Mouse (Mus musculus) forelimb bud, embryonic 11.5 days (tissue): Measurements from ENCODE around the gene Tmem80.

Source experiments
- DNase-seq: peaks from one replicate; pipeline ENCODE4 v3.0.0-alpha.2; 2012; ENCODE audit warnings: low read depth, low spot score

The Tmem80 gene

DNA sequence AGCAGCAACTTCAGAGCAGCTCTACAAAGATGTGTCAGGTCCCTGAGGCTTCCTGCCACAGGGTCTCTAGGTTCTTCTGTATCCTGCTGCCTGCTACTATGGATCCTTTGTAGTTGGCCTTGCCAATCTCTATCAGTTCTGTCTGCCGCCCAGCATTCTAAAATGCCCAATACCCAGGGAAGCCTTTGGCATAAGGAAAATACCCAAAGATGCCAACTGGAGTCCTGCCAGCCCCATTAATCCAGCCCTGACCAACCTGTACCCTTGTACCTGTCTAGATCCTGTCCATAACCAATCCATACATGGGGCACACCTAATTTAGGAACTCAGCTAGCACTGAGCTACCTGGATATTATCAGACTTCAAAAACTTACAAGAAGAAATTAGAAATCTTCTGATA, 2.9 kb upstream of the Tmem80 start:
- DNase-seq: no peak

DNA sequence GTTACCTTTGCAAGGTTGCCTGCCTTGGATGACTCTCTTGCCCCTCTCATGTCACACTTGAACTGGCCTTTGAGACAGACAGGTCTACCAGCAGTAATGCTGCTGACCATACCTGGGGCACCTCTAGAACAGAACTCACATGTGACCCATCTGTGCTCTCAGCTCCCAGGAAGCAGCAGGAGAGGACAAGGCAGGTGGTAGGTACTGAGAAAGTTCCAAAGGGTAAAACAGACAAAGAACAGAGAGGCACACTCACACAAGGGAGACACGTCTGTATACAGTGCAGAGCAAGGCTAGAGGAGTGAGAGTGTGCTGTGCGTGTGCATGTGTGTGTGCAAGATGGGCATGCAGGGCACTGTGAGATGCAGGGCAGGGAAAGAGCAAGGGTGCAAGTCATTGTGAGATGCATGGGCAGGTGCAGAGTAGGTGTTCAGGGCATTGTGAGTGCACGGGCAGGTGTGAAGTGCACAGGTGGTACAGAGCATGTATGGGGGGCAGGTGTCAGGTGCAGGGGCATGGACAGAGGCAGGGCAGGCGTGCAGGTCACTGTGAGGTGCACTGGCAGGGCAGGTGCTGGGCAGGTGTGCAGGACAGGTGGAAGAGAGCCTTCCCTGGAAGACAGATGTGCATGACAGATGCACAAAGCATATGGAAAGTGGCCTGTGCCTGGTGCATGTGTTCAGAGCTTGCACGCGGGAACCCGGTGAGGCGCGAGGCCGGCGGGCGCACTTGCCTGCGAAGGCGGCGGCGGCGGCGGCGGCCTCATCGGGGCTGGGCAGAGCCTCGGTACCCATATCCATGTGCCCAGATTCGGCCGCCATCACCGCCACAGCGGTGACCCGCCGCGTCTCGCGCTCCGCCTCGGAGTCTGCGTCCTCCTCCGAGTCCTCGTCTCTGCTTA, 743 bp upstream of the Tmem80 start:
- DNase-seq: peak; percentile 31

DNA sequence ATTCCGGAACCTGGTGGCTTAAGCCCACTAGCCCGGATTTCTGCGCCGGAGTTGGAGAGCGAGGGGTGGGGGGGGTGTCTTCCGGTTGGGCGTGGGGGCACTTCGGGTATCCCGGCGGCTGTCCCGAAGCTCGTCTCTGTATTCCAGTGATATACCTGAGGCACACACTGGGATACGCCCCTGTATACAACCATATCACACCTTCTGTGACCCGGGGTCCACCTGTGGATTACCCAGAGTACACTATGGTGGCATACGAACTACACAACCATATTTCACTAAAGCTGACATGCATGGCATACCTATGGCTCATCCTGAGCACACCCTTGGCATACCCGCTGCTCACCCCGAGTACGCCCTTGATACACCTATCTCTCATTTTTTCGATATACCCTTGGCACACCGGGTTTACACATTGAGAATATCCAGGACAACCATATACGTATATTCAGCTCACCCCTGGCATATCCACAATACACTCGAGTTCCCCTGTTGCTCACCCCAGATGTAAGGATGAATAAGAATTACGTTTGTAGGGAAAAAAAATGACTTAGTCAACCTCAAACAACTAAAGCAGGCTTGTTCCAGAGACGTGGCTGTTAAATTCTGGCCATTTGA, 943 bp downstream of the Tmem80 start:
- DNase-seq: no peak

DNA sequence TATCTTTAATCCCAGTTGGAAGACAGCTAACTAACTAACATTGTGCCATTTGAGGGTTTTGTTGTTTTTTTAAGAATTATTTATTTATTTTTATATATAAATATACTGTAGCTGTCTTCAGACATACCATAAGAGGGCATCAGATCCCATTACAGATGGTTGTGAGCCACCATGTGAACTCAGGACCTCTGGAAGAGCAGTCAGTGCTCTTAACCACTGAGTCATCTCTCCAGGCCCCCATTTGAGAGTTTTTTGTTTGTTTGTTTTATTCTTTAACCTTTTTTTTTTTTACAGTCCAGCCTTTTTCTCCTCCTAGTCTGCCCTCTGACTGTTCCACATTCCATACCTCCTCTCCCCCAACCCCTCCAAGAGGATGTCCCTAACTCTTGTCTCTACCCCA, 3.2 kb downstream of the Tmem80 start:
- no peak for DNase-seq

DNA sequence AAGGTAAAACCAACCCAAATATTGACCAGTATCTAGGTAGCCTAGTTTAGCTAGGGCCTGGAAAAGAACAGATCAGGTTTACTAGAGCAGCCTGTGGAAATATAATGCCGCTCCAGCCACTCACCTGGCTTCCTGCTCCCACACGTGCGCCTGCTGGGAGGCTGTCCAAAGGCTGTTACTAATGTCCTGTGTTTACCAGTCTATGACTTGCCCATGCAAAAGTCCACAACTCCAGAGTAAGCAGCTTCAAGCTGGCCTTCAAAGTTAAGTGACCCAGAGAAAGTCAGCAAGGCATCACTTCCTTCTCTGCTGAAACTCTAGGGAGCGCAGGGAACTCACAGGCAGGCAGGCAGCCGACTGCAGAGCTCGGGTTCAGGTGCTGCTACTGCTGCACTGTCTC, 4.5 kb downstream of the Tmem80 start:
- DNase-seq: no peak

DNA sequence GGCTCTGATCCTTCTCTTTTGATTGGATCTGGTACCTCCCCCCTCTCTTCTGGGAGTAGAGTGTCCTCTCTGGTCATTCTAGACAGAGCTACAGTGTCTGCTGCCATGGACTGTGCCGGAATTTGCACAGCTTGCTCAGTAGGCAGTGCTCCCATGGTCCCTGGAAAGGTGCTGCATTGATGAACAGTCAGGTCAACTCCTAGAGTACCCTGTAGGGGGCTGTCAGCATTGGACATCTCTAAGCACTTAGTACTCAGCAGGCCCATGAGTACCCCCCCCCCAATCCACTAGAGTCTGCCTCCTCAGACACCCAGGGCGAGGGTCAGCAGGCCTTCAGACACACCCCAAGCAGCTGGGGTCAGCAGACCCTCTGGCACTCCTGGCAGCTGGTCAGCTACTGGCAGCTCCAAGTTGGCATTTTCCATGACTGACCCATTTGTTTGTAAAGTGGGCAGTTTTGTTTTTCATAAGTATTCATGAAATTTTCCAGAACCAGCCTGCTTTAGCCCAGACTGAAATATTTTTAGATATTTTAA, 7.6 kb downstream of the Tmem80 start:
- DNase-seq: no peak

DNA sequence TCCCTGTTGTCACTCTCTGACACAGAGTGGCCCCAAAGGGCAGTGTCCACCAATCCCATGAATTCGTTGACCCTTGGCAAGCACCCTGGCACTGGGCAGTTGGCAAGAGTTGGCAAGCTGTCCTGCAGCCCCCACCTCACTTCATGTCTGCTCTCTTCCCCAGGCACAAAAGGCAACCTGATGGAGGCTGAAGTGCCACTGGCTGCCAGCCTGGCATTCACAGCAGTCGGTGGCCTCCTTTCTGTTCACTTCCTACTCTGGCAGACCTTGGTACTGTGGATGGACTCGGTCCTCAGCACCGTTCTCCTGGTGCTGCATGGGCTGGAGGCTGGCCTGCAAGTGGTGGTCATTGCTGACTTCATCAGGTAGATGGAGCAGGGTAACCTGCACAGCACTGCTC, 8.1 kb downstream of the Tmem80 start:
- DNase-seq: no peak

DNA sequence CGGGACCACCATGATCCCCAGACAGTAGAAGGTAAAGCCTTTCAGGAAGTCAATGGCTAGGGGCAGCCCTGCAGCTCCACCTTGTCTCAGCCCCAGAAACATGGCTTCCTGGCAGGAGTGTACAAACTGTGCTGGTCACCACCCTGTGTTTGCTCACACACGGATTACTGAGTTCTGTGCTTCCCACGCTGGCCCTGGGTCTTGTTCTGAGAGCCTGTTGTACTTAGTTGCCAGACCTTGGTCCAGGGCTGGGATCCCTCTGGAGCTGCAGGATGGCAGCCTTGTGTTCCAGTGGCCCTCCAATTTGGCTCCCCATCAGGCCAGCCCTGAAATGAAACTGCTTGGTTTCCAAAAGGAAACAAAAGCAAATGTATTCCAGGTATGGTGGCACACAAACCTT, 8.8 kb downstream of the Tmem80 start:
- no peak for DNase-seq

DNA sequence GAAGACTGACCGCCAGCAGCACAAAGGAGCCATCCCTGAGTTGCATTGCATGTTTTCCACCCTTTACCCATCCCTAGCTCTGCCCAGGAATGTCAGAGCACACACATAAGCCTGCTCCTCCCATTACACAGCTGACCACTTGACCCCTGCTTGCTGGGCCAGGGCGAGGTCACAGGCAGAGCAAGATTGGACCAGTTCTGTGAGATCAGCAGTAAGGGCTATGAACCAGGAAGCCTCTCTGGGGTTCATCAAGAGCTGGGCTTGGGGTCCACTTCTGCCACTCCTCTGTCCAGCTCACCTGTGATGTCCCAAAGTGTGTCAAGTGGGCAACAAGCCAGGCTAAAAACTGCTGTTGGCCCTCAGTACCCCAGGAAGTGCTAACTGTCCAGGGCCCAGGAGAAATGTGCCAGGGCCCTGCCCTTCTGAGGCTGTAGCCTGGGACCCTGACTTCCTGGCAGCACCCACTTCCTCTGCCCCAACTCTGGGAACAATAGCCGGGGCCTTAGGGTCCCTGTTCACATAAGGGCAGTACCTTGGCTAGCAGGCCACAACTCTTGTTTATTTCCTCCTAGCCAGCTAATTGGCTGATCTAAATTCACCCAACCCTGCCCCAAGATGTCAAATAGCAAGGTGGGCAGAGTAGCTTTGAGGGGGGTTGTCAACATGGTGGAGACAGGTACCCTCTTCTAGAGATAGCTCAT, 10.3 kb downstream of the Tmem80 start:
- DNase-seq: no peak

DNA sequence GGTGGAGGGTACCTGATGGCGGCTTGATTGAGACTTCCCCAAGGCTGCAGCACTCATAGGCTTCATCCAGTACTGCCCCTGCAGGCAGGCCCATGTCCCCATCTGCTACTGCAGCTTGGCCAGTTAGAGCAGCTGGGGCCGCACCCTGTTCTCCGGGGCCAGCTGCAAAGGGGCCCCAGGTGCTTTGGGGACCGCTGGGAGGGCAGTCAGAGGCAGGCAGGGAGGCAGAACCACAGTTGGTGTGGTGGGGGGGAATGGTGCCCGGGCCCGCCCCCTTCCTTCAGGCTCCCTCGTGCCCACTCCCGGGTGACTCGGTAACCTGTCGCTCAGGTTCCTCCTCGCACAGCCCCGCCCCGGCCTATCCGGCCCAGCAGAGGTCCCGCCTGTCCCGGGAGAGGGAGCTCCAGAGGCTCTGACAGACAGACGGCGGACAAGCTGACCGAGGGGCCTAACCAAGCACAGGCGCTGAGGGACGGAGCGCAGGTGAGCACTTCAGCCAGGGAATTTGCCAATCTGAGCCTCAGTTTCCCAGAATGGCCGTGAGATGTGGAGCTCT, 11.1 kb downstream of the Tmem80 start, which contains the start of gene Eps8l2:
TSS of gene Eps8l2 (plus strand) at position 305 of the 556 bp plus-strand sequence.
- DNase-seq: peak; percentile 10

DNA sequence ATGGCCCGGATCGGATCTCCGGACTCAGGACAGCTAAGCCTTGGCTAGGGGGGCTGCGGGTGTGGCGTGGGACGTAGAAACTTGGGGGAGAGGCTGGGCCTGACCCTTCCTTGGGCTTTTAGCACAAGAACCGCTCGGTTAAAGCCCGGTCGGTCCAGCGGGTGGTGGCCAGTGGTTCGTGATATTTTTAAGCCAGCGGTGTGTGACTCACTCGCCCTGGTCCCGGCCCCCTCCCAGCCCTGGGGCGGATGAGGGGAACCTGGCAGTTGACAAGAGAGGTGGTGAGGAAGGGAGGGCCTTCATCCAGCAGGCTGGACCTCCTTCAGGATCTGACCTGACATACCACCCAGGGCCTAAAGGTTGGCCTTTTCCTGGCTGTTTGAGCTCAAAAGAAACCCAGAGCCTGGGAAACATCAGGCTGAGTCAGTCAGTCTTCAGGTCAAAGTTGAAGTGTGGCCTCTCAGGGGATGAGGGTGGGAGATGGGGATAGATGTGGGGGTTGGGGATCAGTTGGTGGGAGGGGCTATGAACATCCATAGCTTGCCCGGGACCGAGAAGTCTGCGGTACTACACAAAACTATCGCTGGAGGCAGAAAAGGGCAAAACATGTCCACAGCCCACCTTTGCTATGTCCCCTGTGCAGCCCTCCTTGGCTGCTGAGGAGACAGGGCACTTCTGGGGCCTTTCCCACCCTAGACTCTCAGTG, 11.8 kb downstream of the Tmem80 start:
- DNase-seq: no peak

DNA sequence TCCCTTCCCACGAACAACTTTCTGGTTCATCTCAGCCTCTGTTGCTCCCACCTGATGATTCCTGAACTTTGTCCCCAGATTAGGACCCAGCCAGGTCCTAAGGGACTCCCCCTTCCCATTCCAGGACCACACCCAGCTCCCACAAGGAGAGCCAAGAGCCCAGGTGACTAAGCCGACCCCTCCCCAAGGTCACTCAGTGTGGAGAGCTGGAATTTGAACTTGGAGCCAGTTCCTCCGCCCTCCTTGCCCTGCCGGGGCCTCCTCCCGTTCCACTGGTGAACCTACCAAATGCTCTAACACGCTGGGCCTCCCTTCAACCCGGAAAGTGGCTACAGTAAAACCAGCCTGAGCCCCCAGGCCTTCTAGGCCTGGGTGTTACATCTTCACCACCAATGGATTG, 12.5 kb downstream of the Tmem80 start:
- no peak for DNase-seq

DNA sequence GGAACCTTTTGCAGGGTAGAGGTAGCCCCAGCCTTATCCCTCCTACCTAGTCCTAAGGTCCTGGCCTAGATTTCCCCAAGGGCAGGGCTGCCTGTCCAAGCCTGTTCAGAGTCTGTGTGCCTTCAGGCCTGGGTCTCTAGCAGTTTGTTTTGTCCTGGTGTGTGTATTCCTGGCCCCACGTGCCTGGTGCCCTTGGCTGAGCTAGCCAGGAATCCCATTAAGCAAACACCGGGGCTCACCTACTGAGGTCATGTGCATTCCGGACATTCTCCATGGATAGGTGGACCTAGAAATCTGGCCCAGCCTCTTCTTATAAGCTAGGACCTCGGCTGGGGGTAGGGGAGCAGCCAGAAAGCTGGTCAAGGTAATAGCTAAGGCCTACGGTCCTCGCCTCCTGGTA, 12.9 kb downstream of the Tmem80 start:
- no peak for DNase-seq

DNA sequence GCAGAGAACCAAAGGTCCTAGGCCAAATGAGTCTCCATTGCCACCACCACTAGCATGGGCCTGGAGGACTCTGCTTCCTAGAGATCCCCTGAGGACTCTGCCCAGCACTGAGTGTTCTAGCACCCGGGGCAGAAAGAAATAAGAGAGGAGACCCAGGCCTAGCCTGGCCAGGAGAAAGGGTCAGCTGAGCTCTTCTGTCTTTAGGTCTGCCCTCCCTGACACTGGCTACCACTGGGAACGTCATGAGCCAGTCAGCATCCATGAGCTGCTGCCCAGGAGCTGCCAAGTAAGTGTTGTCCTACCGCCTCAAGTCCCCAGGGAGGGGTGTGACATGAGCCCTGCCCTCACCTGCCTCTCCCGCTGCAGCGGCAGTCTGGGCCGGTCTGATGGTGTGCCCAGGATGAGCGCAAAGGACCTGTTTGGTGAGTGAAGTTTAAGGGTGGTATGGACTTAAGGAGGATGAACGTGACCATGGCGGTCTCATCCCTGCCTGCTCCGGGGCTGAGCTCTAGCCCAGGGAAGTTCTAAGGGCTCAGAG, 14.2 kb downstream of the Tmem80 start:
- no peak for DNase-seq

DNA sequence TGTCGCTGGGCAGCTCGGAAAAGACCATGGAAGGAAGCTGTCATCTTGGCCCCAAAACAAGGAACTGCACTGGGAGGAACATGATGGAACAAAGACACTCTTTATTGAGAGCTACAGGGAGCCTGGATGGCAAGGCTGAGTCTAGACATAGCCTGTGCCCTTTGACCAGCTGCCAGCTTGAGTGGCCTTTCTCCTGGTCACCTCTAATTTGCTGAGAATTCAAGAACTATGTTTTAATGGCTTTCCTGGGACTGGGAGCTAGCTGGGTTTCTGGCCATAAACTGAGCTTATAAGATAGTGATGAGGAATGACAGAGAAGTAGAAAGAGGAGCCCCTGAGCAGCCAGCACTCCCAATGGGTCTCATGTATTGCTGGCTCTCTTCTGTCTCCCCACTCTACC, 15.7 kb downstream of the Tmem80 start:
- no peak for DNase-seq

DNA sequence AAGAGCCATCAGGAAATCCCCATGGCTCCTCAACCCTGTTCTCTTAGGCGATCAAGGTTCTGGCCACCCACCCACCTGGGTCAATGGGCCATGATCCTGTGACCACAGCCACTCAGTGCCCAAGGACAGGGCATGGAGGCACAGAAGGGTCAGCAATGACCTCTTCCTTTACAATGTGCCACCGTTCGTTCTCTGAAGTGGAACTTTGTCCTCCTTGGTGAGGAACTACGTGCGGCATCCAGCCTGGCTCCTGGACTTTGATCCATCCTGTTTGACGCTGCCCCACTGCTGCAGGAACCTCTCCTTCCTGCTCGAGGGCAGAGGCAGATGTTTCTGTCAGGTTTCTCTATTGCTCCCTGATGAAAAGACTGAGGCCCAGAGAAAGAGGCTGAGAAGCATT, 16.2 kb downstream of the Tmem80 start:
- DNase-seq: no peak

DNA sequence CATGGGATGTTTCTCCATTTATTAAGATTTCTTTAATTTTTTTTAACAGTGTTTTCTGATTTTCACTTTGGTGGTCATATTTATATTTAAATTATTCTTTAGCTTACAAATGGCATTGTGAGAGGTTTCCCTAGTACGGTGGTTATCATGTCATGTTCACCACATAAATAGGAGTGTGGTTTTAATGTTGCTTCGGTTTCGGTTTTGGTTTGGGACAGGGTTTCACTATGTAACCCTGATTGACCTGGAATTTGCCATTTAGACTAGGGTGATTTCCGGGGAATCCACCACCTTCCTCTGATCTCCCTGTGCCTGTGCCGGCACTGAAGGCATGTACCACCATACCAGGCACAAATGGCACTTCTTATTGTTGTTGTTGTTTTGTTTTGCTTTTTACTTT, 17.2 kb downstream of the Tmem80 start:
- DNase-seq: no peak

DNA sequence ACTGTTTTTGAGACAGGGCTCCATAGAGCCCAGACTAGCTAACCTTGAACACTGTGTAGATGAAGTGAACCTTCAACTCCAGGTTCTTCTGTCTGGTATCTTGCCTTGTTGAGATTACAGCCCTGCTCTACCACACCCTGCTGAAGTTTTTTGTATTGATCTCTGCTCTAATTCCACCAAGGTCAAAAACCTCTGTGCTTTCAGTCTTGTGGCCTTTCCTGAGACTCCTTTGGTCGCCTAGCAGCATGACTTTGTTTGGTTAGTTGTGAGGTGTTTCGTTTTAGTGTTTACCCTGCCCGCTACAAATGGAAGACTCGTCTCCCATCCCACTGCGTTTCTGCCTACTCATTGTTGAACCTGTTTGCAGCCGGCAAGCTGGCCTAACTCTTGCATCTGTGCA, 23.5 kb downstream of the Tmem80 start:
- DNase-seq: no peak

DNA sequence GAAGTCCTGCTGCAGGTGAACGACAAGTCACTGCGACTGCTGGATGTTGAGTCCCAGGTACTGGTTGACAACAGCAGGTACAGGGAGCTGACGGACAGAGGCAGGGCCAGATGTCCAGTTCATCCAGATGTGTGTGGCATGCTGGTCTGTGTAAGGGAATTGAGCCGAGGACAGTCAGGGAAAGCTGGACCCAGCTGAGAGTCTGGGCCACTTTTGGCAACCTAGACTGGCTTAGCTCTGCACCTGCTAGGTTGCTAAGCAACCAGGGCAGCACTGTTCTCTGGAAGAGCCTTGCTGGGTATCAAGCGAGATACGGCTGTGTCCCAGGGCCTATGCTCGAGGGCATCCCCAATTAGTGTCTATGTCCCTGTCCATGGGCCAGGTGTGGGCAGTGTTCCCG, 27.5 kb downstream of the Tmem80 start:
- DNase-seq: no peak

DNA sequence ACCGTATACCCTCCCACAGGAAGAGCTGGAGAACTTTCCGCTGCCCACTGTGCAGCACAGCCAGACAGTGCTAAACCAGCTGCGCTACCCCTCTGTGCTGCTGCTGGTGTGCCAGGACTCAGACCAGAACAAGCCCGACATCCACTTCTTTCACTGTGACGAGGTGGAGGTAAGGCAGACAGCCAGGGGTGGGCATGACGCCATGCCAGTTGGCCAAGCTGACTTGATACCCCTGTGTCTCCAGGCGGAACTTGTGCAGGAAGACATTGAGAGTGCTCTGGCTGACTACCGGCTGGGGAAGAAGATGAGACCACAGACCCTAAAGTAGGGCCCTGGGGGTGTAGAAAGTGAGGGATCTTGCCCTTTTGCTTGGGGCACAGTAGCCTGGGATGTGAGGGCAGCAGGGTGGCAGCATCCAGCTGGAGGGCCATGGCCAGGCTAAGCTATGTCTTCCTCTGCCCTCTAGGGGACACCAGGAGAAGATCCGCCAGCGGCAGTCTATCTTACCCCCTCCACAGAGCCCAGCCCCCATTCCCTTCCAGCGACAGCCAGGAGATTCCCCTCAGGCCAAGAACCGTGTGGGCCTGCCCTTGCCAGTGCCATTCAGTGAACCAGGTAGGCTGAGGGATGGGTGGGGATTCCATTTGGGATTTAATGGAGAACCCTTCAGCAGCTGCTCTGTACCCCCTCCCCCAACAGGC, 28.2 kb downstream of the Tmem80 start:
- DNase-seq: no peak

DNA sequence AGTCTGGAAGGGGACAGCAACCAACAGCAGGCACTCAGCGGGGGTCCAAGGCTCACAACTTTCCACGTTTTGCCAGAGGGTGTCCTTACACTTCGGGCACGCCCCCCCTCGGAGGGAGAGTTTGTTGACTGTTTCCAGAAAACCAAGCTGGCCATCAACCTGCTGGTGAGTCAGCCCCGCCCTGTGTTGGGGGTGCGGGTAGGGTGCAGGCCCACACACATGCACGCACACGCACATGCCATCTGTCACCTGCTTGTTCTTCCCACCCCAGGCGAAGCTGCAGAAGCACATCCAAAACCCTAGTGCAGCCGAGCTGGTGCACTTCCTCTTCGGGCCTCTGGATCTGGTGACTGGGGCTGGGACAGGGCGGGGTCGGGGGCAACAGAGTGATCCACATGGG, 29.4 kb downstream of the Tmem80 start:
- no peak for DNase-seq
